Mouse (Mus musculus) liver, embryonic 11.5 days (tissue): Measurements from ENCODE around the gene Ccdc181. TPM values are rescaled to one million over a fixed set of nuclear protein-coding genes. Genes with fewer than 3 reads are reported as not detected.

Source experiments
- ATAC-seq: fragments of 200-750 bp; cut with Nextera tagmentation; replicated peaks from 2 replicates; pipeline ENCODE4 v1.8.0; 2017; ENCODE audit warnings: moderate number of reproducible peaks, mild to moderate bottlenecking, moderate TSS enrichment, moderate library complexity; ENCODE audit not compliant: low FRiP score
- DNase-seq: peaks from one replicate; pipeline ENCODE4 v3.0.0-alpha.2; 2017; ENCODE audit warnings: low spot score
- H3K27ac ChIP-seq: fragments of 300-500 bp; sonication (generic); 2 replicates; pipeline ENCODE4 v1.5.1; 2014; ENCODE audit warnings: mild to moderate bottlenecking, low read depth, low read length, control low read depth
- H3K27me3 ChIP-seq: fragments of 300-500 bp; sonication (generic); replicated peaks from 2 replicates; pipeline ENCODE4 v1.6.1; 2014; ENCODE audit warnings: low read length, mixed read lengths; ENCODE audit not compliant: control insufficient read depth, insufficient read depth
- H3K36me3 ChIP-seq: fragments of 300-500 bp; sonication (generic); 2 replicates; pipeline ENCODE4 v1.6.1; 2014; ENCODE audit warnings: mild to moderate bottlenecking, low read length, moderate library complexity, mixed read lengths; ENCODE audit not compliant: control insufficient read depth, insufficient read depth
- H3K4me1 ChIP-seq: fragments of 300-500 bp; sonication (generic); replicated peaks from 2 replicates; pipeline ENCODE4 v1.6.1; 2014; ENCODE audit warnings: low read length, mixed read lengths; ENCODE audit not compliant: control insufficient read depth, insufficient read depth
- H3K4me2 ChIP-seq: fragments of 300-500 bp; sonication (generic); 2 replicates; pipeline ENCODE4 v1.6.1; 2014; ENCODE audit warnings: mild to moderate bottlenecking, control low read depth, moderate library complexity
- H3K4me3 ChIP-seq: fragments of 300-500 bp; sonication (generic); 2 replicates; pipeline ENCODE4 v1.5.1; 2014; ENCODE audit warnings: low read depth, low read length, control low read depth
- H3K9ac ChIP-seq: fragments of 300-500 bp; sonication (generic); 2 replicates; pipeline ENCODE4 v1.6.1; 2014; ENCODE audit warnings: low read depth, low read length, control low read depth
- H3K9me3 ChIP-seq: fragments of 300-500 bp; sonication (generic); 2 replicates; pipeline ENCODE4 v1.6.1; 2016; ENCODE audit warnings: low read length, inconsistent platforms, mixed read lengths; ENCODE audit not compliant: control insufficient read depth
- WGBS: fragments of 180-500 bp; shearing (Covaris S2); extraction: QIAGEN DNeasy Blood & Tissue Kit; methylation state at CpG from one replicate; pipeline ENCODE4 v1.1.7; 2014; 5-methylcytosine and 5-hydroxymethylcytosine counted together
- polyA plus RNA-seq: library from polyadenylated mRNA; unstranded; fragments of >200 nt; fragmentation: Nextera tagmentation; extraction: Ambion mirVana; gene quantifications from 2 replicates; pipeline ENCODE4 v1.2.1, GENCODE M21; 2014

Gene Ccdc181
- polyA plus RNA-seq, 1 experiment from 2014 or later, result 9.4 TPM

- WGBS, result under 1% methylated on average over 67 of the region's 79 CpGs
- Histone ChIP-seq H3K9me3 (no peaks in the 10 kb centered on the region), H3K27ac (peak within 1 kb of the TSS; percentile 70), H3K9ac (peak within 1 kb of the TSS; percentile 68), H3K27me3 (no peaks in the 10 kb centered on the region), H3K4me2 (peak within 1 kb of the TSS; percentile 74), H3K36me3 (no peaks in the 10 kb centered on the region), H3K4me1 (peaks cover 24% of the 10 kb centered on the region), H3K4me3 (peak within 1 kb of the TSS; percentile 75)
- ATAC-seq, result peak; percentile 92
- peak; percentile 100 for DNase-seq
Measured at GRCm38 (mm10) chr1:164248465-164249331, 26.7 kb upstream of the Ccdc181 start, which contains the start of gene Slc19a2. Slc19a2 (plus strand) TSS chr1:164249046.

DNA sequence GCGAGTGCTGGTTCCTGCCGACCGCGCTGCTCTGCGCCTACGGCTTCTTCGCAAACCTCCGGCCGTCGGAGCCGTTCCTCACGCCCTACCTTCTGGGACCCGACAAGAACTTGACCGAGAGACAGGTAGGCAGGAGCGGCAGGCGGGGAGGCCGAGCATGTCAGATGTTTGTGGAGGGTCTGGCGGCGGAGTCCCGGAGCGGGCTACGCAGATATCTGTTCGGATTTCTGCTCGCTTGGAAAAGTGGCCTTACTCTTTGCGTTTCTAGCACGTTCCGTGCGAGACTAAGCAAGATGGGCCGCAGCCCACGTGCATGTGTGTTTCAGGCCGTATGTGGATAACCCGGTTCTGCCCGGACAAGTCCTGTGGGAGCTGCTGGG is 26.1 kb upstream of the Ccdc181 start:
- Histone ChIP-seq H3K27me3 (no peaks in the 10 kb centered on the region), H3K9me3 (no peaks in the 10 kb centered on the region), H3K4me2 (peak overlapping the region; percentile 74), H3K9ac (peak overlapping the region; percentile 68), H3K27ac (peak overlapping the region; percentile 57; the same call in 1 of the 2 replicates), H3K4me3 (peak overlapping the region; percentile 75), H3K36me3 (no peaks in the 10 kb centered on the region), H3K4me1 (peaks cover 24% of the 10 kb centered on the region)
- no peak for ATAC-seq
- DNase-seq, result no peak
- WGBS, result under 1% methylated on average over 33 of the region's 33 CpGs

- 50% methylated on average over 8 of the region's 8 CpGs for WGBS
- Histone ChIP-seq H3K4me3 (peak overlapping the region; percentile 75), H3K4me1 (peaks cover 27% of the 10 kb centered on the region), H3K36me3 (no peaks in the 10 kb centered on the region), H3K4me2 (peak overlapping the region; percentile 74), H3K9me3 (no peaks in the 10 kb centered on the region), H3K27me3 (no peaks in the 10 kb centered on the region), H3K27ac (peak overlapping the region; percentile 23; the same call in 1 of the 2 replicates), H3K9ac (peak overlapping the region; percentile 68)
- ATAC-seq (peak; percentile 37; the same call in 1 of the 2 replicates), DNase-seq (no peak)
Measured at GRCm38 (mm10) chr1:164250391-164251150, 24.8 kb upstream of the Ccdc181 start.

DNA sequence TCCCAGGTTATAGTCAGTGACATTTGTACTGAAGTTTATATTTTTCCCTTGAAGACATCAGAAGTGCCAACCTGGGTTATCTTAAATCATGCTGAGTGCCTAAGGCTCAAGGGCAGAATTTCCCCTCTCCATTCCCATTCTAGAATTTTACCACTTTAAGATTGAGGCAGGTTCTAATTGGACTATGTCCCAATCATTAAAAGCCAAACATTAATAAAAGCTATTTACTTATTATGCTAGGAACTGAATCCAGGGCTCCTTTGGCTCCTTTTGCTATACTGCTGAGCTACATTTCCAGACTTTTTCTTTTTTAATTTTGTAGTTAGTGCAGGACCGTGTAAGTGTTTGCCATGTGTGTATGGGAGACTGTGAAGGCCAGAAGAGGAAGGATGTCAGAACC is 23.9 kb upstream of the Ccdc181 start:
- Histone ChIP-seq H3K4me3 (no peak overlapping the region), H3K27ac (no peak overlapping the region), H3K27me3 (no peaks in the 10 kb centered on the region), H3K9me3 (no peaks in the 10 kb centered on the region), H3K4me2 (peak overlapping the region; percentile 74), H3K9ac (no peak overlapping the region), H3K4me1 (peaks cover 27% of the 10 kb centered on the region), H3K36me3 (no peaks in the 10 kb centered on the region)
- no peak for ATAC-seq
- 81% methylated on average over 1 of the region's 1 CpGs for WGBS
- no peak for DNase-seq

- Histone ChIP-seq H3K4me1 (peaks cover 26% of the 10 kb centered on the region), H3K4me2 (peak overlapping the region; percentile 23; the same call in 1 of the 2 replicates), H3K27me3 (no peaks in the 10 kb centered on the region), H3K27ac (no peak overlapping the region), H3K9me3 (no peaks in the 10 kb centered on the region), H3K9ac (no peak overlapping the region), H3K4me3 (no peak overlapping the region), H3K36me3 (peaks cover 4% of the 10 kb centered on the region; the same call in 1 of the 2 replicates)
- no peak for ATAC-seq
- 73% methylated on average over 5 of the region's 5 CpGs for WGBS
- no peak for DNase-seq
Measured at GRCm38 (mm10) chr1:164252551-164252950, 22.8 kb upstream of the Ccdc181 start.

DNA sequence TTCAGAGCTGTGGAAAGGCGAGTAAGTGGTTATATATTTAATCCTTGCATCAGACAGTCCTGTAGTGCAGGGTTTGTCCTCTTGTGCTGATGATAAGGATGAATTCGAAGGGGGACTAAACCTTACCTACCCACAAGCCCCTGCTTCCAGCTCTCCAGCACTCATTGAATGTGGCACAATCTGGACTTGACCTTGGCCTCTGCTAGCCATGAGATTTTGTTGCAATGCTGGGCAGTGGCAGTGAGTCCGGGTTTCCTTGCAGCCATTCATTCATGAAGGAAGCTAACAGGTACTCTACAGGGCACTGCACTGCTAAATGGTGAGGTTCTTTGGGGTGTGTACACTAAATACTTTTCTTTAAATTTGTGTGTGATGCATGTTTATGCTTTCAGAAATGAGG is 20.5 kb upstream of the Ccdc181 start:
- no peak overlapping the region for H3K27ac ChIP-seq
- DNase-seq (no peak), ATAC-seq (0 out of 2 replicates have a peak, but pooled peaks have one; percentile 15)
- H3K4me1 ChIP-seq, result peaks cover 20% of the 10 kb centered on the region
- no peaks in the 10 kb centered on the region for H3K9me3 ChIP-seq
- H3K4me3 ChIP-seq, result no peak overlapping the region
- H3K36me3 ChIP-seq, result peaks cover 4% of the 10 kb centered on the region; the same call in 1 of the 2 replicates
- no peaks in the 10 kb centered on the region for H3K27me3 ChIP-seq
- WGBS, result 62% methylated on average over 3 of the region's 3 CpGs
- no peak overlapping the region for H3K9ac ChIP-seq
- no peak overlapping the region for H3K4me2 ChIP-seq

DNA sequence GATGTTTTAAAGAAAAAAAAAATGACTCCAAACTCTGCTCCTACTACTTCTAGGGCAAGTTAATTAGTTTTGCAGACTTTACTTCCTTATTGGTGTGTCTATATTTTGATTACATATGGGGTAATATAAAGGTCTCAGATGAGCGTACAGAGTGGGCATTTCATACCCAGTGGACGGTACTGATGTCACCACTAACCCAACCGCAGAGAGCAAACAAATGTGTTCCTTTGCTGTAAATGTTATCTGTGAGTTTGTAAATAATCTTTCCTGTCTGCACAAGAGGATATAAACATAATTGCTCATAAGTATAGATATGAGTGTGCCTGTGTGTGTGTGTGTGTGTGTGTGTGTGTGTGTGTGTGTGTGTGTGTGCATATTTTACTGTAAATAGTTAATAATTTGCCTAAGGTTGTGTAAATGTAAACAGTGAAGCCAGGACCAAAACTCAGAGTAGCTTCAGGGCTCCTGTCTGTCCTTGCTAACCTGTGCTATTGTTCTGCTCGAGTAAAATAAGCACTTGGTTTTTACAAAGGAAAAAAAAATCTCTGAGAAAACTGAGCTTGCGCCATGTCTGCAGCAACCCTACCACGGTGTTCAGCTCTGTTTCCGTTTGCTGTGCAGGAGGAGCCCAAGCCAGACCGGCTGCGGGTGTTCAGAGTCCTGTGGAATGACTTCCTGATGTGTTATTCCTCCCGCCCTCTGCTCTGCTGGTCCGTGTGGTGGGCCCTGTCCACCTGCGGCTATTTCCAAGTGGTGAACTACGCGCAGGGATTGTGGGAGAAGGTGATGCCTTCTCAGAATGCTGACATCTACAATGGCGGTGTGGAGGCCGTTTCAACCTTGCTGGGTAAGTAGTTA is 15.0 kb upstream of the Ccdc181 start:
- peaks cover 9% of the 10 kb centered on the region; the same call in 1 of the 2 replicates for H3K36me3 ChIP-seq
- H3K9ac ChIP-seq, result no peak overlapping the region
- no peak overlapping the region for H3K27ac ChIP-seq
- H3K4me2 ChIP-seq, result no peak overlapping the region; the same call in 1 of the 2 replicates
- 80% methylated on average over 16 of the region's 16 CpGs for WGBS
- H3K4me1 ChIP-seq, result no peaks in the 10 kb centered on the region
- ATAC-seq (no peak), DNase-seq (no peak)
- H3K9me3 ChIP-seq, result no peaks in the 10 kb centered on the region
- H3K4me3 ChIP-seq, result no peak overlapping the region
- H3K27me3 ChIP-seq, result no peaks in the 10 kb centered on the region

- Histone ChIP-seq H3K4me3 (no peak overlapping the region), H3K27ac (no peak overlapping the region), H3K4me2 (no peak overlapping the region), H3K9me3 (no peaks in the 10 kb centered on the region), H3K36me3 (peaks cover 9% of the 10 kb centered on the region; the same call in 1 of the 2 replicates), H3K27me3 (no peaks in the 10 kb centered on the region), H3K9ac (no peak overlapping the region), H3K4me1 (no peaks in the 10 kb centered on the region)
- ATAC-seq, result no peak
- no peak for DNase-seq
- 90% methylated on average over 7 of the region's 7 CpGs for WGBS
Measured at GRCm38 (mm10) chr1:164261553-164261952, 13.8 kb upstream of the Ccdc181 start.
